Mouse (Mus musculus) hindbrain, embryonic 10.5 days (tissue): ENCODE results near the gene Ism1. TPM values are rescaled to one million over a fixed set of nuclear protein-coding genes. Genes with fewer than 3 reads are reported as not detected.

Experiments
- DNase-seq: peaks from one replicate; pipeline ENCODE4 v3.0.0-alpha.2; 2017; ENCODE audit warnings: low spot score
- H3K27ac ChIP-seq: fragments of 300-500 bp; sonication (generic); 2 replicates; pipeline ENCODE4 v1.5.1; 2016; ENCODE audit warnings: mild to moderate bottlenecking, moderate library complexity
- H3K27me3 ChIP-seq: fragments of 300-500 bp; sonication (generic); 2 replicates; pipeline ENCODE4 v1.6.1; 2016; ENCODE audit warnings: mild to moderate bottlenecking; ENCODE audit not compliant: poor library complexity, insufficient read depth, severe bottlenecking
- H3K36me3 ChIP-seq: fragments of 300-500 bp; sonication (generic); 2 replicates; pipeline ENCODE4 v1.6.1; 2016; ENCODE audit warnings: mild to moderate bottlenecking, moderate library complexity
- H3K4me1 ChIP-seq: fragments of 300-500 bp; sonication (generic); replicated peaks from 2 replicates; pipeline ENCODE4 v1.6.1; 2016; ENCODE audit warnings: mild to moderate bottlenecking
- H3K4me3 ChIP-seq: fragments of 300-500 bp; sonication (generic); 2 replicates; pipeline ENCODE4 v1.5.1; 2016; ENCODE audit warnings: mild to moderate bottlenecking, moderate library complexity
- H3K9me3 ChIP-seq: fragments of 300-500 bp; sonication (generic); 2 replicates; pipeline ENCODE4 v1.6.1; 2016; ENCODE audit warnings: mild to moderate bottlenecking, moderate library complexity
- WGBS: fragments of 180-500 bp; shearing (Covaris S2); methylation state at CpG from one replicate; pipeline ENCODE4 v1.1.7; 2016; 5-methylcytosine and 5-hydroxymethylcytosine counted together
- polyA plus RNA-seq: library from polyadenylated mRNA; unstranded; fragments of >200 nt; fragmentation: Nextera tagmentation; extraction: Ambion mirVana; gene quantifications from 2 replicates; pipeline ENCODE4 v1.2.1, GENCODE M21; 2016

Ism1 gene
- polyA plus RNA-seq, 1 experiment from 2014 or later: 0.54 TPM

GRCm38 (mm10) chr2:139784946-139785345 is 107.0 kb downstream of the Ism1 start:
- 89% methylated on average over 2 of the region's 2 CpGs for WGBS
- Histone ChIP-seq H3K27ac (no peak overlapping the region), H3K27me3 (no peaks in the 10 kb centered on the region), H3K4me1 (no peaks in the 10 kb centered on the region), H3K4me3 (no peak overlapping the region), H3K36me3 (no peaks in the 10 kb centered on the region), H3K9me3 (no peaks in the 10 kb centered on the region)
- DNase-seq: no peak

DNA sequence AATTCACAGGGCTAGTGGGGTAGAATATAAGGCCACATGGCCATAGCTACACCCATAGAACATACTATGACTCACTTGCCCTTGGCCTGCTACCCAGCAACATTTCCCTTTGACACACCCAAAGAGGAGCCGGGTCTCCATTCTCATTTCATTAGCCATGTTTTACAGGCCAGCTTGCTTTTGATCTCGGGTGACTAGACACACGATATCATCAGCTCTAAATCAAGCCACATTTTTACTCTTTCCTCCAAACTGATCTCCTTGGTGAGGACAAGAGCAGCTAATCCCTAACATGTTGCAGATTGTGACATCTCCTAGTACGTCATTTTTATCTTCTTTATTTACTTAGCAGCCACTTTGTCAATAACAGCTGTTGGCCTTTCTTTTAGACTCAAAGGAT is 110.7 kb downstream of the Ism1 start:
- WGBS: 83% methylated on average over 4 of the region's 4 CpGs
- H3K27ac ChIP-seq: no peak overlapping the region
- no peak for DNase-seq
- H3K4me3 ChIP-seq: no peak overlapping the region
- H3K4me1 ChIP-seq: no peaks in the 10 kb centered on the region
- no peaks in the 10 kb centered on the region for H3K9me3 ChIP-seq
- H3K27me3 ChIP-seq: no peaks in the 10 kb centered on the region
- H3K36me3 ChIP-seq: no peaks in the 10 kb centered on the region

DNA sequence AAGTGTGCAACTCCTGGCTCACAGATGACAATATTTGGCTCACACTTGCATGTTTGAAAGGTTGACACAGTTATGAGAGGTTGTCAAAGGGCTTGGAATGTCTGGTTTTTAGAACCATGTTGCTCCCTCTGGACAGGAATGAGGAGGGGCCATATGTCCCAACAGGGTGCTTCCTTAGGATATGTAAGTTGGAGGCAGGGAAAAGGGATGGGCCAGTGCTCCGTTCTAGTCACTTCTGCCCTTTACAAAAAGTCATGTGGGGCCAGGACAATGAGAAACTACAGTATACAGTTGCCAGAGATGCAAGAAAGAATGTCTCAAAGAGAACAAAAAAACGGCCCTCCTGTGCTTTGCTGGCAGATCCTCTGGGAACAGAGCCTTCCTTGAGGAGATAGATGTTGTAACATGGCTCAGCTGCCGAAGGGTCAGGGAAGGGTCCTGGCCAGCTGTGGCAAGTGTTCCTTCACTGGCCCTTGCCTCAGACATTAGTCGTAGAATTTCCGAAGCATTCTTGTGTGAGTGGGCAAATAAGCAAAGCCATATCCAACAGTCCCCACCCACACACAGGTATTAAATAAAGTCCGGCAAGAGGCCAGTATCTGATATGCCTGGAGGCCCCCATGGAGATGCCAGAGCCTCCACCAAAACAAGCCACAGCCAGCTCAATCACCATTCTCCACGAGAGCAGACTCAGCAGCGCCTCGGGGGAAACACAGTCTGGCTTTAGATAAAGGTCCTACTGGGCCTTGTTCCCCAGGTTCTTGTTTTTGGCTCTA is 114.6 kb downstream of the Ism1 start:
- H3K4me1 ChIP-seq: no peaks in the 10 kb centered on the region
- no peak overlapping the region for H3K4me3 ChIP-seq
- no peak for DNase-seq
- no peak overlapping the region for H3K27ac ChIP-seq
- 79% methylated on average over 9 of the region's 9 CpGs for WGBS
- H3K9me3 ChIP-seq: no peaks in the 10 kb centered on the region
- no peaks in the 10 kb centered on the region for H3K27me3 ChIP-seq
- no peaks in the 10 kb centered on the region for H3K36me3 ChIP-seq

- Histone ChIP-seq H3K4me1 (no peaks in the 10 kb centered on the region), H3K4me3 (no peak overlapping the region), H3K36me3 (no peaks in the 10 kb centered on the region), H3K9me3 (no peaks in the 10 kb centered on the region), H3K27me3 (no peaks in the 10 kb centered on the region), H3K27ac (no peak overlapping the region)
- DNase-seq: no peak
- 89% methylated on average over 7 of the region's 7 CpGs for WGBS
Observed at GRCm38 (mm10) chr2:139804041-139804440, 126.1 kb downstream of the Ism1 start.

GRCm38 (mm10) chr2:139807887-139808286 is 129.9 kb downstream of the Ism1 start:
- WGBS: 92% methylated on average over 6 of the region's 6 CpGs
- no peaks in the 10 kb centered on the region for H3K27me3 ChIP-seq

More at GRCm38 (mm10) chr2:139807887-139808286, 129.9 kb downstream of the Ism1 start:
- Histone ChIP-seq H3K4me1 (no peaks in the 10 kb centered on the region), H3K36me3 (no peaks in the 10 kb centered on the region), H3K4me3 (no peak overlapping the region), H3K27ac (no peak overlapping the region), H3K9me3 (no peaks in the 10 kb centered on the region)
- no peak for DNase-seq

Other genes starting within 250 kb of the Ism1 start
- 0.46 TPM in 2 replicates for gene Sptlc3, start 184.3 kb upstream of the Ism1 start, polyA plus RNA-seq